Mouse (Mus musculus) splenic B cell, adult 2 months (primary cell): ENCODE results near the gene Trim33.

Experiments used
- DNase-seq: peaks from one replicate; pipeline ENCODE4 v3.0.0-alpha.2; 2011; ENCODE audit warnings: low read depth, low spot score
- H3K27me3 ChIP-seq: 2 replicates; pipeline ENCODE4 v1.6.1; 2012; ENCODE audit warnings: mild to moderate bottlenecking, low read length, moderate library complexity, mixed read lengths; ENCODE audit not compliant: control insufficient read depth, poor library complexity, insufficient read depth, severe bottlenecking
- H3K36me3 ChIP-seq: 2 replicates; pipeline ENCODE4 v1.6.1; 2012; ENCODE audit warnings: mild to moderate bottlenecking, low read length, moderate library complexity, mixed read lengths; ENCODE audit not compliant: control insufficient read depth, poor library complexity, insufficient read depth, severe bottlenecking

Trim33 gene

DNA sequence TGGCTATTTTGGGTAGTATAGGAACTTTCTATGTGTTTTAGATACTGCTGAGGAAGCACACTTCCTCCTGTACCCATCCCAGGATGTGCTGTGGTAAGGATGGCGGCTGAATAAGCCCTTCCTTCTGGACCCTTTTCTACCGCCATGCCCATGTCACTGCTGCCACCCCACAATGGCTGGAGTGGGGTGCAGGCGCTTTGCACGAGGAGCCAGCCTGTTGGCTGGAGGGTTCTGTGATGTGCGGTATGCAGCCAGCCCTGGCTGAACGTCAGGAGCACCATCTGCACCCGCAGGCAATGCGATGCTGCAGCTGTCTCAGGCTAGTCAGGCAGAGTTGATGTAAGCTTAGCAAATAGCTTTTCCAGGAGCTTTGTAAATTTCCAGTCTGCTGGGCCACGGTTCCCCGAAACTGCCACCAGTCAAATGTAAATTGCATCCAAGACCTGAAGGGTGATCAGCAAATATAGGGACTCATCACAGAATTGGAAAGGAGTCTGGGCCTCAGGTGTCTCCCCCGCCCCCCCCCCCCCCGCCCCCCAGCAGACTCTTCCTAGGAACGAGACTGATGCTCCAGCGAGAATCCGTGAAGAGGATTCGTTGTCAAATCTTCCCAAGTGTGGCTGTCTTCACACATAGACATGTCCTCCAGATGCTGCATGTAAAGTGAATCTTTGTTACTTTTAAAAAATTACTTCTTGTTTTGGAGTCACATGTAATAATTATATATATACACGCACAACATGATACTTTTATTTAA, 122.4 kb downstream of the Trim33 start:
- Histone ChIP-seq H3K27me3 (no peaks in the 10 kb centered on the region; the same call in 1 of the 2 replicates), H3K36me3 (no peaks in the 10 kb centered on the region)
- no peak for DNase-seq

DNA sequence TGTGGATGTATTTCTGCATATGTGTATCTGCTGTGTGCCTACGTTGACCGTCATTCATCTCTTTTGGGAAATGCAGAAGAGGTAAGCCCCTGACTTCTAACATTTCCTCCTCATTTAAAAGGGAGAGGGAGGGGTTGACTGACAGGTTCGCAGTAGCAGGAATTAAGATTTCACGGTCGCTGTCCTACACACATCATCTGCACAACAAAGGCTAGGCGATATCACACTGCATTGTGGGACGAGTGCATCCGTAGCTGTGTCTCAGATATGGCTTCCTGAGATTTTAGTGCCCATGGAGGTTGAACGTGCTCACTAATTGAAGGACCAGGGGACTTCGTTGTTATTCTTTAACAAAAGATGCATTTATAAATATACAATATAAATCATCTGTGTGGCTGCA, 123.1 kb downstream of the Trim33 start:
- Histone ChIP-seq H3K27me3 (no peaks in the 10 kb centered on the region; the same call in 1 of the 2 replicates), H3K36me3 (no peaks in the 10 kb centered on the region)
- DNase-seq: no peak

DNA sequence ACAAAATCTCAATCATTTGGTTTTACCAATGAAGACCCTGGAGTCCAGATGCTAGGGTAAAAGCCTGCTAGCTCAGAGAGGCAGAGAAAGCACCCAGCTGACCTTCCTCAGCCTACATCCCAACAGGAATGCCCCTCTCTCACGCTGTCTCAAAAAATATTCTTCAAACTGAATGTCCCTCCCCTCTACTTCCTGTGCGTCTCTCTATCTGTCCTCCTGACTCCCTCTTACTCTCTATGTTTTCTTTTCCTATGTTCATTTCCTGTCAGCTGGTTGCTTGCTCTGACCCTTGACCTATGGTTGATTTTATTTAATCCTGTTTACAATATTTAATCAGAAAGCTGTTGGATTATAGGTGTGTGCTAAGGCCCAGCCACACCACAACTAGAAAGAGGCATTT, 126.0 kb downstream of the Trim33 start:
- Histone ChIP-seq H3K36me3 (no peaks in the 10 kb centered on the region), H3K27me3 (no peaks in the 10 kb centered on the region; the same call in 1 of the 2 replicates)
- no peak for DNase-seq

DNA sequence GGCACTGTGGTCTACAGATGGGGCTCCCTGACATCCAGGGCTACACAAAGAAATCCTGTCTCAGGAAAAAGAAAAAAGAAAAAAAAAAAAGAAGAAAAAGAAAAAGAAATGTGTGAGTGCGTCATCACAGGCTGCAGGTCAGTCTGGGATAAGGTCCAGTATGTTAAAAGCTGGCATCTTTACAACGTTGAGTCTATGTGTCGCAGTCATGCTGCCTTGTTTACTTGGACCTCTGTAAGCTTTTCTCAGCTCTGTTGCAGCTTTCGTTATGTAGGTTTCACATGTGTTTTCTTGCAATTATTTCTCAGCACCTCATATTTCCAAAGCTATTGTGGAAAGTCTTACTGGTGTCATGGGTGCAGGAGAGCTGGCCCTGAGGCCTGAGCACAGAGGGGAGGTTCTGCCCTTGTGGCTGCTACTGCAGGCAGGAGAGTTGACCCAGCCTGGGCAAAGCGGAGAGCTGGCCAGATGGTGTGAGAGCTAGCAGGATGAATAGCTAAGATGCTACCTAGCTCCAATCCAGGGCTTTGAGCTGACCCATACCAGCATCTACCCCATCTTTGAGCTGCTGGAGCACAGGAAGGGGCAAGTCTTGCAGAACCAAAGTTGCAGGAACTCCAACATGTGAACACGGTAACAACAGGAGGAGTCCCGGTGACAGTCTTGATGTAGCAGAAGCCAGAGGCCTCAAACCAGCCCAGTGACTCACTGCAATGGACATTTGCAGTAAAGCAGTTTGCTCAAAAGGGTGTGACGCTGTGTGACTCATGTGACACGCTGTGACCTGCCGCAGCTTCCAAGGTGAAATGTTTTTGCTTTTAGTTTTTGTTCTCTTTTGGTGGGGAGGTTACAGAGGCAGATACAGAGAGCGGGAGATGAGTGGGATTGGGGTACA, 127.0 kb downstream of the Trim33 start:
- no peaks in the 10 kb centered on the region for H3K36me3 ChIP-seq
- H3K27me3 ChIP-seq: no peaks in the 10 kb centered on the region; the same call in 1 of the 2 replicates
- DNase-seq: no peak
